Mouse (Mus musculus) brain, embryonic 18.5 days (tissue): ENCODE data around the gene Usp1.
"Not testable (repeated sequence)": the region's sequence is repeated elsewhere in the genome, so short reads cannot be mapped to it uniquely, and the experiment has no call there.

Experiments used
- DNase-seq: peaks from one replicate; pipeline ENCODE4 v3.0.0-alpha.2; 2012; ENCODE audit warnings: low read depth, low spot score

Usp1 gene

DNA sequence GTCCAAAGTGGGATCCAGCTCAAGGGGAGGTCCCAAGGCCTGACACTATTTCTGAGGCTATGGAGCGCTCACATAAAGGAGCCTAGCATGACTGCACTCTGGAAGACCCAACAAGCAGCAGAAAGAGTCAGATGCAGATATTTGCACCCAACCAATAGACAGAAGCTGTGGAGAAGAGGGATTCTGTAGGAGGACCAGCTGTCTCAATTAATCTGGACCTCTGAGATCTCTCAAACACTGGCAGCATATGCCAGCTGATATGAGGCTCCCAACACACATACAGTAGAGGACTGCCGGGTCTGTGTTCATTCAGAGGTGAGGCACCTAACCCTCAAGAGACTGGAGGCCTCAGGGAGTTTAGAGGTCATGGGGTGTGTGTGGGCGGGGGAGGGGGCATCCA, 56.4 kb downstream of the Usp1 start:
- not testable (repeated sequence) for DNase-seq

DNA sequence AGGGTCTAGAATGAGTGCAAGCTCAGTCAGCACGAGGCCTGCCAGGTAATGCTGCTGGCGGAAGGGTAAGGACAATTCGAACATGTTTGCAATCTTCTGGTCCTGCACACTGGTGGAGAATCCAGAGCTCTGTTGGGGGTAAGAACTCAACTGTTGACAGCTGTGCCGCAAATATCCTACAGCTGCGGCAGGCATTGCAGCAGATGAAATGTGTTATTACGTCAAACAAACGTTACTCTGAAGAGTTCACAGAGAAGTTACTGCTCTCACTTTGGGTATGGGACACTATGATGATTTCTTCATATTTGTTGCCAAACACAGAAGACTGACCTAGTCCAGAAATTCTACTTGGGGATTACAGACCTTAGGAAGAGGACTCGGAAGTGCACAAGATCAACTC, 61.1 kb downstream of the Usp1 start:
- DNase-seq = no peak
